Mouse (Mus musculus) right cerebral cortex, adult 2 months (tissue): Measurements from ENCODE around the gene Mtfr2.

Experiments
- DNase-seq, 2 experiments: peaks; one replicate each; pipeline ENCODE4 v3.0.0; 2021 to 2022; ENCODE audit warnings: low spot score in 2 of 2

The Mtfr2 gene

GRCm38 (mm10) chr10:20347285-20348214, at the start of gene Mtfr2:
Mtfr2 (plus strand) TSS chr10:20347770.
- DNase-seq, result peak; percentile 96

- DNase-seq, result no peak
These were observed 49.2 kb upstream of the Mtfr2 start for GRCm38 (mm10) chr10:20298152-20298920.

- DNase-seq, result no peak
These were observed 48.5 kb upstream of the Mtfr2 start for GRCm38 (mm10) chr10:20299114-20299513.

GRCm38 (mm10) chr10:20310969-20311769, 36.4 kb upstream of the Mtfr2 start:
- DNase-seq, result no peak

GRCm38 (mm10) chr10:20311918-20312735, 35.4 kb upstream of the Mtfr2 start, which contains the start of gene Bclaf1:
Bclaf1 (plus strand) TSS chr10:20312469.
- peak; percentile 99 for DNase-seq

GRCm38 (mm10) chr10:20312736-20313301, 34.8 kb upstream of the Mtfr2 start:
- peak; percentile 87 to 90 for DNase-seq

- DNase-seq, result no peak
These were observed 34.1 kb upstream of the Mtfr2 start for GRCm38 (mm10) chr10:20313447-20313846.

GRCm38 (mm10) chr10:20313941-20314340, 33.6 kb upstream of the Mtfr2 start:
- DNase-seq, result no peak

- DNase-seq, result no peak
These were observed 32.8 kb upstream of the Mtfr2 start for GRCm38 (mm10) chr10:20314797-20315196.

GRCm38 (mm10) chr10:20317466-20317865, 30.1 kb upstream of the Mtfr2 start:
- DNase-seq, result no peak

- DNase-seq, result no peak
These were observed 21.3 kb upstream of the Mtfr2 start for GRCm38 (mm10) chr10:20326226-20326625.

- DNase-seq, result no peak
These were observed 16.3 kb upstream of the Mtfr2 start for GRCm38 (mm10) chr10:20331262-20331661.

- no peak for DNase-seq
These were observed 9.7 kb upstream of the Mtfr2 start for GRCm38 (mm10) chr10:20337872-20338271.

GRCm38 (mm10) chr10:20345736-20346135, 1.8 kb upstream of the Mtfr2 start:
- DNase-seq, result no peak

- DNase-seq, result no peak
These were observed 1.3 kb downstream of the Mtfr2 start for GRCm38 (mm10) chr10:20348894-20349293.

GRCm38 (mm10) chr10:20361542-20362449, 14.2 kb downstream of the Mtfr2 start:
- DNase-seq, result no peak

- no peak for DNase-seq
These were observed 15.0 kb downstream of the Mtfr2 start for GRCm38 (mm10) chr10:20362450-20363118.

GRCm38 (mm10) chr10:20372046-20372445, 24.5 kb downstream of the Mtfr2 start:
- no peak for DNase-seq

- no peak for DNase-seq
These were observed 30.1 kb downstream of the Mtfr2 start for GRCm38 (mm10) chr10:20377621-20378020.
